Mouse (Mus musculus): ENCODE measurements around the gene Hspb9. TPM values are rescaled to one million over a fixed set of nuclear protein-coding genes. Genes with fewer than 3 reads are reported as not detected.

The Hspb9 gene
- not detected for total RNA-seq (2023)

GRCm38 (mm10) chr11:100713735-100714533 is at the start of gene Hspb9:
Gene Hspb9, plus strand, starts transcription at chr11:100713850.

GRCm38 (mm10) chr11:100692164-100692616 is 21.5 kb upstream of the Hspb9 start, which contains the start of gene Zfp385c:
Gene Zfp385c, minus strand, starts transcription at chr11:100692455.

GRCm38 (mm10) chr11:100703851-100704531 is 9.7 kb upstream of the Hspb9 start, which contains the start of gene Dhx58:
Gene Dhx58, minus strand, starts transcription at chr11:100704271.

DNA sequence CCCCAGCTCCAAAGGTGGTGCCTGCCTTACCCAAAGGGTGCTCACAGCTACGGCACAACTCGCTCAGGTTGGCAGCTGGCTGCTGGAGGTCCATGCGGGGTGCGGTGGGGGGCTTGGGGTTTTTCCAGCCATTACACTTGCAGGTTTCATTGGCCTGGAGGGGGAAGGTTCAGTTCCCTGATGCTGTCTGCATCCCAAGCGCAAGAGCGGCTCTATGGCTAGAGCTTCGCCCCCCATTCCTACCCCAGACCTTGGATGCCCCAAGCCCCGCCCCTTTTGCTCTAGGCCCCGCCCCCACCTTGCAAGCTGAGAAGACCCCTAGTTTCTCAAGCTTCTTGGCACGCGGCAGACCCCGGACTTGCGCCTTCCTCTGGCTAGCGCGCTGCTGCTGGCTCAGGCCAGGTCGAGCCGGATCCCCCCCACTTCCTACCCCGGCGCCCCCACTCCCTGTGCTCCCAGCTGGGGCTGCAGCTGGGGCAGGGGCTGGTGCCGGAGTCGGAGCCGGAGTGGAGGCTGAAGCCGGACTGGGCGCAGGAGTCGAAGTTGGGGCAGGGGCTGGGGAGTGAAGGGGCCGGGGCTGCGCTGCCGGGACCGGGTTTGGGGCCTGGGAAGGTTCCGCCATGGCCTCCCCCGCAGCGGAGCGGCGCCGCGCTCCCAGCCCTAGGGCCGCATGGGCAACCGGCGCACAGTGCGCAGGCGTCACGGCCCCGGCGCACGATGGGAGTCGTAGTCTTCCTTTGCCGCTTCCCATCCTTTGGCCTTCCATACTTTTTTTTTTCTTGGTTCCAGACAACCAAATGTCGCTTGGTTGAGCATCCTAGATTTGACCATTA is 1.7 kb upstream of the Hspb9 start, which contains the start of gene Kat2a:
Gene Kat2a, minus strand, starts transcription at position 683 of the 833 bp plus-strand sequence.

DNA sequence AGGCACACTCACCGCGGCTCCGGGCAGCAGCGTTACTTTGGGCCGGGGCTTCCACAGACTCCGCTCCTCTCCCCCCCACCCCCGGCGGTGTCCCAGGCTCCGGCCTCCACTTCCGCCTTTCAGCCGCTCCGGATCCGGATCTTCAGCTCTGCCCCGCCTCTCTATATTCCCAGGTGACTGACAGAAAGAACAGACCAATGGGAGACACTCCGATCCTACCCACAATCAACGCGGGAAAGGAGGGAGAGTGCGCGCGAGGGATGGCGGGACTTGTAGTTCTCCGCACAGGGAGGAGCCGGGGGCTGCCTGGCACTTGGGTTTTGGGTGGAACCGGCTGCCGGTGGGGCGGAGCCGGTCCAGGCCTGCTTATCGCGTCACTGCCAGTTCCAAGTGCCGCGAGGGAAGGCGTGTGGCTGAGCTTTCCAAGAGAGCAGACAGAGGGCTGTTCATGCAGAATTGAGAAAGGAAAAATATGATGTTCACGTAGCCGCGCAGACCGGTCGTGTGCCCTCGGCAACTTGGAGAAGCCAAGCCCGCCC is 24.5 kb downstream of the Hspb9 start, which contains the start of gene Rab5c:
Gene Rab5c, minus strand, starts transcription at position 150 of the 539 bp plus-strand sequence.

GRCm38 (mm10) chr11:100759611-100760233 is 46.1 kb downstream of the Hspb9 start, which contains the start of gene Kcnh4:
Gene Kcnh4, minus strand, starts transcription at chr11:100759942.

GRCm38 (mm10) chr11:100762831-100763230 is 49.2 kb downstream of the Hspb9 start, which contains the start of gene Hcrt:
Gene Hcrt, minus strand, starts transcription at chr11:100762931.

Other genes starting within 250 kb of the Hspb9 start
- gene Klhl11, start 241.1 kb upstream of the Hspb9 start, total RNA-seq (2023): 29.0 TPM
- 145 TPM for gene Acly, start 185.8 kb upstream of the Hspb9 start, total RNA-seq (2023)
- gene Ttc25, start 168.2 kb upstream of the Hspb9 start, total RNA-seq (2023): not detected
- gene Cnp, start 138.9 kb upstream of the Hspb9 start, total RNA-seq (2023): 98.3 TPM
- 17.2 TPM for gene Nkiras2, start 94.6 kb upstream of the Hspb9 start, total RNA-seq (2023)
- 344 TPM for gene Dnajc7, start 93.7 kb upstream of the Hspb9 start, total RNA-seq (2023)
- not detected for gene Zfp385c, start 21.4 kb upstream of the Hspb9 start, total RNA-seq (2023)
- 13.7 TPM for gene Dhx58, start 9.6 kb upstream of the Hspb9 start, total RNA-seq (2023)
- gene Kat2a, start 1.4 kb upstream of the Hspb9 start, total RNA-seq (2023): 36.4 TPM
- 113 TPM for gene Rab5c, start 24.4 kb downstream of the Hspb9 start, total RNA-seq (2023)
- 1.2 TPM for gene Kcnh4, start 46.1 kb downstream of the Hspb9 start, total RNA-seq (2023)
- not detected for gene Hcrt, start 49.1 kb downstream of the Hspb9 start, total RNA-seq (2023)
- gene Ghdc, start 57.1 kb downstream of the Hspb9 start, total RNA-seq (2023): 5.4 TPM
- 172 TPM for gene Stat5b, start 136.9 kb downstream of the Hspb9 start, total RNA-seq (2023)
- 194 TPM for gene Stat5a, start 145.5 kb downstream of the Hspb9 start, total RNA-seq (2023)
- gene Stat3, start 225.7 kb downstream of the Hspb9 start, total RNA-seq (2023): 380 TPM

Data from CD4-positive naive resting alpha-beta T cell, adult 76 days (primary cell).